Mouse (Mus musculus) v-Abl transformed pro-B cells (cell line): ENCODE measurements around the gene Satb2.

Source experiments
- in situ Hi-C, 2 experiments: fragments of 400-800 bp; cut with MboI; formaldehyde crosslinking; loops; one replicate each; pipeline ENCODE4 v1.15.1; 2025; ENCODE audit not compliant: unreplicated experiment in 2 of 2

Satb2 gene

GRCm38 (mm10) chr1:56749629-56750311 is 228.7 kb downstream of the Satb2 start:
- in situ Hi-C loops: loop anchor here (5.0 to 25.0 kb wide), 2 partner anchors 228 to 463 kb away; partner anchors contain the start of gene Satb2 (in 1 of the 2)

- in situ Hi-C loops: loop anchor here in 1 of 2 experiments (25.0 kb wide), 1 partner anchor 463 kb away; no protein-coding TSS in a partner anchor
Measured at GRCm38 (mm10) chr1:56748876-56749493, 229.5 kb downstream of the Satb2 start.
